Mouse (Mus musculus) induced T-regulatory cell, adult 2 months (primary cell): ENCODE data around the gene Tnik.

Experiments used
- DNase-seq: peaks from one replicate; pipeline ENCODE4 v3.0.0-alpha.2; 2012; ENCODE audit warnings: low read depth

The Tnik gene

DNA sequence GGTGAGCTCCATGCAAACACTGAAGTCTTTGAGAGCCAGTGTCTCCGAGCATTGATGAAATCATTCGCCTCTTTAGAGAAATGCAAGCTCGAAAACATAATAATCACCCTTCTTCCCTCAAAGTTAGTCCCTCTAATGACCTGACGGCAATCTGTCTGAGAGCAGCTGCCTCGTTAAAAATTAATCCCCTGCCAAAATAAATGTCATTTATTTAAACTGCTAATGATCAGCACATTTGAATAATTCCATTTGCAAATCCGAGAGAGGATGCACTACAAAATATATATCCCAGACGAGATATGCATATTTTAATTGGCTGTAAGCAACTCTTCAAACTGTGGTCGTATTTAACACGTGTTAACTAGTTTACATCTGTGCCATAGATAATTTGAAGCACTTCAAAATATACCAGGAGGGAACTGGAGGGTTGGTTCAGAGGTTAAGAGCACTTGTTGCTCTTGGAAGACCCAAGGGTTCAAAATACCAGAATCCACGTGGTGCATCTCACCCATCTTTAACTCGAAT lies 281.4 kb downstream of the Tnik start:
- no peak for DNase-seq

DNA sequence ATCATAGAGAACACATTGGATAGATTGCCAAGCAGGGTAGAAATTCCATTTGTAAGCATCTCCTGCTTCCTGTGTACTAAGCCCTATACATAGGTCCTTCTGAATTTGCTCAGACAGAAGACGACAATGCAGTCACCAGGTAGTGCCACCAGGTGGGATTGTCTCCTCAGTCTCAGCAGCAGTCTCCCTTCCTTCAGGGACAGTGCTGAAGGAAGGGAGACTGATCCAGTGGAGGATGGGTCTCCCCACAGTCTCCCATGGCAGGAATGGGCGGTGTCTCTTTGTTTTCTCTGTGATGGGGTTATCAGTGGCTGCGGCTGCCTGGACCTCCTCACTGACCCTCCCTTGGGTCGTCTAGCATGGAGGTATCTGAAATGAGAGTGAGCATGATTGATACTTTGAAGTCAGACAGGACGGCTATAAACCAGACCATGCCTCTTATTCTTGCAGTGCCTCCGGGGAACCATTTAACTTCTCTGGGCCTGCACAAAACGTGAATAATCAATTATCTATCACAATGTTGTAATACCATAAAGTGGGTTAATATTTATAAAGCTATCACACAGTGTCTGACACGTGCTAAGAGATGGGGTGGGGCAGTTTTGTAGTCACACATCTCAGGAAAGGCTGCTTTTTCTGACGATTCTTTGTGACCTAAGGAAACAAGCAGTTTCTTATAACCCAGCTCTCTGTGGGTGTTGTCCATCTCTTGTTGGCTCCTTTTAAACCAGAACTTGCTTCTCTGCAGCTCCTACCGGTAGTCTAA lies 285.1 kb downstream of the Tnik start:
- DNase-seq: no peak

DNA sequence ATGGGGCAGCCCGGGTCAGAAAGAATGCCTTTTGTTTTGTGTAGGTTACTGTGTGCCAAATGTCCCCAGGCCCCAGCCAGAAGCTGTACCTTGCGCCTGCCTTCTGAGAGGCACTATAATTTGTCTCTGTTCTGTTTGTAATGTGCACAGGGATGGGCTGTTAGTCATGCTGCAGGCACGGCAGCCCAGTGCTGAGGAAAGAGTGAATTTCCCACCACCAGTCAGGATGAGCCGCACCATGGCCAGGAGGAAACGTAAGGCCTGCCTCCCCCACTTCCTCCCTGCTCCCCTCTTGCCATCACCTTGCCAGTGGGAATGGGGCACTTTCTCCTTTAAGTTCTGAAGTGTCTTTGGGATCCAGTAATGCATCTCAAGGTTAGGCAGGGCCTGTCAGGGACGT lies 286.4 kb downstream of the Tnik start:
- DNase-seq: no peak

DNA sequence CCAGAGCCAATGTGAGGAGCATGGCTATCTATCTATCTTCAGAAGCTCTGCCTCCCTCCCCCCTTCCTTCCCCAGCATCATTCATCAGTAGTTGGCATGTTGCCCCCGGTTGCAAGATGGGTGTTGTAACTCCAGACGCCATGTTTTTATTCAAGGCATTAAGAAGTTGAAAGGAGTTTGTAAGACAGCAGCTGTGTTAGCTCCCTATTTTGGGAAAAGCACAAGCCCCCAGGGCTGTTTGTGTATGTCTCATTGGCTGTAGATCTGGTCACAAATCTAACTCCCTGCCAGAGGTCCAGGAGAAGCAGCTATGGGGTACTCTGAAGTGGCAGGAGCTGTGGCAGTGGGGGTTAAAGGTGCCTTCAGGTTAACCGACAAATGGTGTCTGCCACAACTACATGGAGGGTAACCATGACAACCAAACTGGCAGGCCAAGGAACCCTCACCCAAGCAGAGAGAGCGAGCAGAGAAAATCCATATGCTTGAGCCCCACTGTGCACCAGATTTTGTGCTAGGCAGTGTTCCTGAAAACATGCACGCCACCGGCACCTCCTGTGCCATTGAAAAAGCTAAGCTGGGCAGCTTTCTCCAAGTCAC lies 287.6 kb downstream of the Tnik start:
- DNase-seq: no peak

DNA sequence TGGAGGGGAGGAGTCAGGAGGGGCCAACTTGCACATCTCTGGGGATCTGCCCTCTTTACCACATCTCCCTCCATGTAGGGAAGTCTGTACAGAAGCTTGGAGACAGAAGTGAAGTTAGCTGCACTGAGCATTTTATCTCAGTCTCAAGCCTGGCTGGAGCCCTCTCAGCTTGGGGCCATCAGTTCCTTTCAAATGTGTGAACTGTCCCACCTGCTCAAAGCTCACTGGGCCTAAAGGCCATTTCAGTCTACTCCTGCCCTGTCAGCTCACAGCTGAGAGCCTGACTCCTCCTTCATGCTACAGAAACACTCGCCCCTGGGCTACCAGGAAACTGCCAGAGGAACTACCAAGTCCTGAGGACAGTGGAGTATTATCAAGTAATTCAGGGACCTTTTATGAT lies 288.7 kb downstream of the Tnik start:
- DNase-seq: no peak

DNA sequence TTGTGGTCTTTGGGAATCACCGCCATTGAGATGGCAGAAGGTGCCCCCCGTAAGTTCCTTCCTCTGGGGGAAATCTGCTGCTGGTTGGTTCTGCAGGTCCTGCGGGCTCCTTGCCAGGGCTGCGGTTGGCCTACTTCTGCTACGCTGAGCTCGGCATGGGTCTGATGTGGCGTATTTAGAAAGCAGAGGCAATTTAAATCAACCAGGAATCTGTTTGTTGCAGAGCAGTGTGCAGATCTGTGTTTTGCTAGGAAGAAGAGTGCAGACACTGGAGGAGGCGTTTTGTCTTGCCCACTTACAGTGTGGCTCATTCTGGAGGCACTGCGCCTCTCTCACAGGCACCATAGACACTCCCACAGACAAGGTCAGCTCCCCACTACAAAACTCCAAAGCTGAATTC lies 291.9 kb downstream of the Tnik start:
- no peak for DNase-seq

- no peak for DNase-seq
Measured at GRCm38 (mm10) chr3:28555795-28556570, 293.0 kb downstream of the Tnik start.

- no peak for DNase-seq
Measured at GRCm38 (mm10) chr3:28558328-28558871, 295.4 kb downstream of the Tnik start.

DNA sequence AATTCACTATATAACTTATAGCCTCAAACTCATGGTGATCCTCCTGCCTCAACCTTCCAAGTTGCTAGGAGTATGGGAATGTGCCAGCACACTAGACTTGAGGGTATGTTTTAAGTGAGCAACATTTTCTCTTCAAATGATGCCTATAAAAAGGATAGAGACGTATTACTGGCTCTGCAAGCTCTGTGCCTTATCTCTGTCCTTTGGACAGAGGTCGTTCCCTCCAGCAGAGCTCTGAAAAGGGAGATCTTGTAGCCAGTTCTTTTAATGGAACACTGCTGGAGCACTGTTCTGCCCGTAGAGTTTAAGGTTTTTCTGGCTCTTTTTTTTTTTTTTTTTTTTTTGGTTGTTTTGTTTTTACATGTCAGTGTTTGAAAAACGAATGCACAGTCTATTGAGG lies 298.4 kb downstream of the Tnik start:
- no peak for DNase-seq

GRCm38 (mm10) chr3:28562612-28563332 lies 299.8 kb downstream of the Tnik start:
- DNase-seq: peak; percentile 39

DNA sequence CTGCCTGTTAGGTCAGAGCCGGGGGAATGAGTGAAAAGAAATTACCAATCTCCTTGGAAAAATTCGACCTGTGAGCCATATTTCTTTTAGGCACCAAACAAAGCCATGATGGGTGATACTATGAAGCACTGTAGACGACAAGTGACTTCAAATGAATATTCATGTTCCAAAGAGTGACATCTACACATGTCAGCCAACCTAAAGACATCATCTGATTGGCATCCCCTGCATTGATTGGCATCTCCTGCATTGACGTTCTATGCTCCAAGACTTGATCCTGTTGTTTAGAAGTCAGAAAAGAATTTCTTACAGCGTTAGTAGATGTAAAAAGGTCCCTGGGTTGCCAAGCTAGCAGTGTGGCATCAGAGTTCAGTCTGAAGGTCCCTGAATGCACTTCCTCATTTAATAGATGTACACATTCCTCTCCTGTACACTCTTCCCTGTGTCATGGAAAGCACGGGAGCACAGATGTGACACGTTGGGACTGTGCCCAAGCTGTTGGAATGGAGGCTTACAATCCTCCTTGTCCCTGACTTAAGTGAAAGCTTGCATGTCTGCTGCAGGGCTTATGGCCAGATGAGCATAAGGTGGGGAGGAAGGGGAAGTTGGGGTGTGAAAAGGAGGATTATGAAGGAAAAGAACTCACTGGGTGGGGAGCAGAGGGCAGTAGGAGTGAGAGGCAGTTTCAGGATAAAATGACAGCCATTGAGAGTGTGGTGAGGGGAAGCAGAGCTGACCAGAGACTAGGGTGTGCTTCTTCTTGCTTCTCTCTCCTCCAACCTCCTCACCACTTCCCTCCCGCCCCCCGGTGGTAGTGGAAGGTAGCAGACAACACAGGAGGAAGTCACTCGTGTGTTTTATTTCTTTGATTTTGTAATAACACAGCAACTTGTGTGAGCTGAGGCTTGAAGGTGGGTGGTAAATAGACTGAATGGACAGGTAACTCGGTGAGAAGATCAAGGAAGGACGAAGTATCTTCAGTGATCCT lies 301.6 kb downstream of the Tnik start:
- peak; percentile 9 for DNase-seq

DNA sequence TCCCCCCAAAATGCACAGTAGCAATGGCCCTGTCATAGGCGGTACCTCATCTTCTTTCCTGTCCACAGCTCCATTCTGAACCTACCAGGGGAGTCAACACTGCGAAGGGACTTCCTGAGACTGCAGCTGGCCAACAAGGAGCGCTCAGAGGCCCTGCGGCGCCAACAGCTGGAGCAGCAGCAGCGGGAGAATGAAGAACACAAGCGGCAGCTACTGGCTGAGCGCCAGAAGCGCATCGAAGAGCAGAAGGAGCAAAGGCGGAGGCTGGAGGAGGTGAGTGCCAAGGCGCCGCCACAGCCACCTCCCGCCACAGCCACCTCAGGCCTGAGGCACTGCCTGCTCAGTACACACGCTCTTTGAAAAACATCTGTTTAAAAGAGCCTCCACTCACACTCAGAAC lies 314.3 kb downstream of the Tnik start:
- DNase-seq: no peak

- DNase-seq: no peak
Measured at GRCm38 (mm10) chr3:28578950-28579615, 316.1 kb downstream of the Tnik start.

DNA sequence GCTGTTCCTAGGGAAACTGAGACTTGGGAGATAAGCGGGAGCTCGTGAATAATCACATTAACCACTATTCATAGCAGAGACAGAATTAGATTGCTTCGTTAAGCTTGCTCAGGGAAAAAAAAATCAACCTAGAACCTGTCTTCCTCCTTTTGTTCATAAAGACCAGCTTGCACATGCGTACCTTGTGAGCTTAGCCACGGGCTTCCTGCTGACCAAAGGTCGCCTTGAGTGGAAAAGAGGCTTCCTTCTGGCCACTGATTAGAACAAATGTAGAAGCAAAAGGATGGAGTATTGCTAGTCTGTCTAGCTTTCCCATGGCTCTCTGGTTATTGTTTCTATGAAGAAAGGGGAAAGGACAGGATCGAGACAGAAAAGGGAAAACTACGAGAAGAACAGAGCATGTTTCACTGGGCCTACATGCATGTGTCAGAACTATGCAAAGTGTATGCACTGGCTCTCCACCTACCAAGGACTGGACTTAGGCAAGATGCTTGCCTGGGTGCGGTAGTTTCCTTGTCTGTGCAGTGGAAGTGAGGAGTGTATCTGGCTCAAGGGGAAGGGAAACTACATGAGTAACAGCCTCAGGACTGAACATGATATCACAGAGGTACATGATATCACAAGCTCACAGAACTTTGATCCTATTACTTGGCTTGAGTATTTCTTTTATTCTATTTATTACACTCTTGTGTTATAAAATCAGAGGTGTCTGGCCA lies 322.9 kb downstream of the Tnik start:
- DNase-seq: no peak

GRCm38 (mm10) chr3:28587808-28588207 lies 324.8 kb downstream of the Tnik start:
- no peak for DNase-seq

DNA sequence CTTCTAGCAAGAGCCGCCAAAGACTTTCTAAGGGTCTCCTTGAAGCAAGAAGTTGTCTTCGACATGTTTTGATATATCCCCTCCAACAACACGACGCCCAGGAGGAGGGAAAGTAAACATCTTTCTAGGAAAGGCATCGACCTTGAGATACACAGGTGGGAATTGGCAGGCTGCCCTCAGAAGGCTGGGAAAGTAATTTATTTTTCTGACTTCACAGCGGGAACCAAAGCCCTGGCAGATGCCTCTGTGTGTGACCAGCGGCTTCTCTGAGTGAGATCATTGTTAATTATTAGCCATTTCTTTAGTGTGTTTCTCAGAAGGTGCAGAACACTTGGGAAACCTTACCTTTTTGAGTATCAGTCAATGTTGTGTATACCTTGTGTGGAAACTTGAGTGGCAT lies 328.3 kb downstream of the Tnik start:
- no peak for DNase-seq

DNA sequence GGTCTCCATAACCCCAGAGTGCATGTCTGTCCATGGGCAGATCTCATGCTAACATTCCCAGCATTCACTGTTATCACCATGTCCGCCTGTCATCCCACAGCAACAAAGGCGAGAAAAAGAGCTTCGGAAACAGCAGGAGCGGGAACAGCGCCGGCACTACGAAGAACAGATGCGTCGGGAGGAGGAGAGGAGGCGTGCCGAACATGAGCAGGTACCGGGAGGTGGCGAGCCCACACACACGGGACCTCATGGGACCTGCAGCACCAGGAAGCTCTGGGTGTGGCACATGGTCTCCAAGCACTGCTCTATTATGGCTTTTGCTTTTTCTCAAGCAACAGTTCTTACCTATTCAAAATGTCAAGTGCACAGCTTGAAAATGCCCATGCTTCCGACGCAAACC lies 330.9 kb downstream of the Tnik start:
- DNase-seq: no peak

DNA sequence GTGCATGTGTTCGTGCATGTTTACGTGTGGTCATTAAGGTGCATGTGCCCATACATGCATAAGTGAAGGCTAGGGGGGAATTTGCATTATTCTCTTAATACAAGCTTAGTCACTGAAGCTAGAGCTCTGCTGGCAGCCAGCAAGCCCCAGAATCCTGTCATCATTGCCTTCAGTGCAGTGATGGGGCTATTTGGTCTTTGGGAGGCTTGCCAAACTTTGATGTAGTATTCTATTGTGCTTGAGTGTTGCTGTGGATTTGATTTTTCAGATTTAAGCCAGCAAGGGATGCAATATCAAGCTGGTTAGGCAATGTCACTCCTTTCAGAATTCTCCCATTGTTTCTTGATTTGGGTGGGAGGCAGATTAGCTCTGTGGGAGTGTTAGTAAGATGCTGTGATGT lies 336.5 kb downstream of the Tnik start:
- no peak for DNase-seq

DNA sequence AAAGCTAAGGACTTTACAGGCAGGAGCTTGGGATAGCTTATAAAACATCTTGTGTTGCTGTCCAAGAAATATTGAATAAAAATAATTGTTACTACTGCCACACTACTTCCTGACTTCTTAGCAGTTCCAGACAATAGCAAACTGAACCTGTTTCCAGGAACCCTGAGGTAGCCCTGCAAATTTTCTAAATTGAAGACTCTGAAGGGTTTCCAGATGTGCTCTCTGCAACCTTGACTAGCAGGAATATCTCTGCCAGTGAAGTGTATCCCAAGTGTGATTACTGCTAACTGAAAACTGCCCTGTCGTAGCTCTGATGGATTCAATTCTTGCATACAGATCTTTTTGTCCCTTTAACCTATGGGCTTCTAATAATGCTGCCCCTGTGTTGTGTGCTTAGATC lies 343.7 kb downstream of the Tnik start:
- DNase-seq: no peak

GRCm38 (mm10) chr3:28612330-28612729 lies 349.3 kb downstream of the Tnik start:
- DNase-seq: no peak
